Mouse (Mus musculus): ENCODE results near the gene Saa1. TPM values are rescaled to one million over a fixed set of nuclear protein-coding genes. Genes with fewer than 3 reads are reported as not detected.
A peak's percentile ranks its signal among the peaks of the same experiment; 100 is the strongest.

The Saa1 gene
- polyA plus RNA-seq, 1 experiment from 2014 or later = not detected

DNA sequence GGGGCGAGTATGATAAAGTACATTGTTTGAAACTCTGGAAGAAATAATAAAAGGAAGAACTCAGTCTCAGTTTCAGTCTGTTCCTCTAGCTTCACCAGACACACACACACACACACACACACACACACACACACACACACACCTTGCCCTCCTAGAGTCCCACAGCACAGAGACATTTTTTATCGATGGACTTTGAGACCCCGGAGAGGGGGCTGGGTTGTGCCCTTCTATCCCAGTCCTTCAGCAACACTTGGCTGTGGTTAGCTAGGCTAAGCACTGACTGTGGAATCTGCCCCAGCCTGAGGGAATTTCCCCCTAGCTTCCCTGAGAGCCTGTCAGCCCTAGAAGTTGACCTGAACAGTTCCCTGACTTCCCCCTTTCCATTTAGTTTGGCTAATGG is 18.9 kb downstream of the Saa1 start:
- H3K27ac ChIP-seq (ENCODE audit: low read depth, low read length) = no peak overlapping the region
- DNase-seq (ENCODE audit: low spot score, missing footprints) (no peak), ATAC-seq (ENCODE audit: low FRiP score) (no peak)
- H3K4me2 ChIP-seq = no peak overlapping the region
- no peak overlapping the region for H3K4me3 ChIP-seq (ENCODE audit: low read depth, low read length)
- no peaks in the 10 kb centered on the region for H3K27me3 ChIP-seq (ENCODE audit: control insufficient read depth, insufficient read depth, low read length)
- WGBS = 94% methylated on average over 3 of the region's 3 CpGs
- no peaks in the 10 kb centered on the region for H3K9me3 ChIP-seq (ENCODE audit: control insufficient read depth, low read length)
- no peaks in the 10 kb centered on the region for H3K36me3 ChIP-seq (ENCODE audit: control insufficient read depth, insufficient read depth, low read length)
- no peak overlapping the region for H3K9ac ChIP-seq (ENCODE audit: low read length)
- no peaks in the 10 kb centered on the region for H3K4me1 ChIP-seq (ENCODE audit: control insufficient read depth, insufficient read depth, low read length)

DNA sequence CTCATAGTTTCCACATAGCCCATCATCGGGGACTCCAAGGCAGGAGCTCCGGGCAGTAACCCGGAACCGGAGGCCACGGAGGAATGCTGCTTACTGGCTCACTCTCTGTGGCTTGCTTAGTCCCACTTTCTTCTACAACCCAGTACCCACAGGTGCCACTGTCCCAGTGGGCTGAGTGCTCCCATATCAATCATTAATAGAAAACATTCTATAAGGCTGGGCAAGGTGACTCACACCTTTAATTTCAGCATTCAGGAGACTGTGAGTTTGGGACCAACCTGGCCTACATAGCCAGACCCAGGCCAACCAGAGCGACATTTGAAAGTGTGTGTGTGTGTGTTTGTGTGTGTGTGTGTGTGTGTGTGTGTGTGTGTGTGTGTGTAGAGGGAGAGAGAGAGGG is 19.4 kb downstream of the Saa1 start:
- no peaks in the 10 kb centered on the region for H3K4me1 ChIP-seq (ENCODE audit: control insufficient read depth, insufficient read depth, low read length)
- ATAC-seq (ENCODE audit: low FRiP score) (no peak), DNase-seq (ENCODE audit: low spot score, missing footprints) (no peak)
- H3K4me2 ChIP-seq = no peak overlapping the region
- no peaks in the 10 kb centered on the region for H3K9me3 ChIP-seq (ENCODE audit: control insufficient read depth, low read length)
- no peak overlapping the region for H3K9ac ChIP-seq (ENCODE audit: low read length)
- no peaks in the 10 kb centered on the region for H3K27me3 ChIP-seq (ENCODE audit: control insufficient read depth, insufficient read depth, low read length)
- H3K27ac ChIP-seq (ENCODE audit: low read depth, low read length) = no peak overlapping the region
- no peak overlapping the region for H3K4me3 ChIP-seq (ENCODE audit: low read depth, low read length)
- no peaks in the 10 kb centered on the region for H3K36me3 ChIP-seq (ENCODE audit: control insufficient read depth, insufficient read depth, low read length)
- WGBS = 93% methylated on average over 6 of the region's 6 CpGs

DNA sequence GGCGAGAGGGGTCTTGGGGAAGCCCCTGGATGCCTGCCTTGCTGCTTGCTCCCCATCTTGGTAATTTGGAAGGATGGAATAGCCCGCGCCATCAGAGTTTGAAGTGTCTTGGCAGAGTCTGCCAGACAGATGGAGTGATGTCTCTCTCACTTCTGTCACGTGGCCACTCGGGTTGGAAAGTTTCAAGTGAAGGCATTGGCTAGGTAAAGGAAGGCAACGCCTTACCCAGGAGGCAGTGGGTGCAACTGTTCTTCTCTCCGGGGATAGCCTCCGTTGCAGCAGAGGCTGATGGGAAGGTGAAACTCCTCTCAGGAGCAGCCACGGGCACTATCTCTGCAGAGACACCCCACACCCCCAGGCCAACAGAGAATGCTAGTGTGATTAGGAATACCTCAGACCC is 22.3 kb downstream of the Saa1 start:
- Histone ChIP-seq H3K27ac (ENCODE audit: low read depth, low read length) (no peak overlapping the region), H3K36me3 (ENCODE audit: control insufficient read depth, insufficient read depth, low read length) (no peaks in the 10 kb centered on the region), H3K9me3 (ENCODE audit: control insufficient read depth, low read length) (no peaks in the 10 kb centered on the region), H3K27me3 (ENCODE audit: control insufficient read depth, insufficient read depth, low read length) (no peaks in the 10 kb centered on the region), H3K9ac (ENCODE audit: low read length) (no peak overlapping the region), H3K4me3 (ENCODE audit: low read depth, low read length) (no peak overlapping the region), H3K4me2 (no peak overlapping the region), H3K4me1 (ENCODE audit: control insufficient read depth, insufficient read depth, low read length) (no peaks in the 10 kb centered on the region)
- ATAC-seq (ENCODE audit: low FRiP score) = no peak
- no peak for DNase-seq (ENCODE audit: low spot score, missing footprints)
- 77% methylated on average over 9 of the region's 9 CpGs for WGBS

DNA sequence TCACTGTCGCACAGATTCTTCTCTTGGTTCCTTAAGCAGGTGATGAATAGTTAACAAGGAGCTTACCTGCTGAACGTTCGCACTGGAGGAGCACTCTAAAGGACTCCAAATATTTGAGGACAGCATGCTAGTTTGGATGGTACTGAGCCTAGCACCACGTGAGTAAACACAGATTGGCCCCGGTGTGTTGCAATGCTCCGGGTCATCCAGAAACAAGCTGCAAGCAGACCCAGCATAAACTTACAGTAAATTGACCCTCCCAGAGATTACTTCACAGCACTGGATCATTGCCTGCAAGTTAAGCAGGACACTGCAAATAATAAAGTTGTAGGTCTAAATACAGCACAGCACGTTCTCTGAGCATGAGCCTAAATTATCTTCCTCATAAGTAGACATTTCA is 23.3 kb downstream of the Saa1 start:
- WGBS = 81% methylated on average over 7 of the region's 7 CpGs
- no peaks in the 10 kb centered on the region for H3K36me3 ChIP-seq (ENCODE audit: control insufficient read depth, insufficient read depth, low read length)
- no peak overlapping the region for H3K27ac ChIP-seq (ENCODE audit: low read depth, low read length)
- no peaks in the 10 kb centered on the region for H3K4me1 ChIP-seq (ENCODE audit: control insufficient read depth, insufficient read depth, low read length)
- DNase-seq (ENCODE audit: low spot score, missing footprints) (no peak), ATAC-seq (ENCODE audit: low FRiP score) (no peak)
- no peaks in the 10 kb centered on the region for H3K27me3 ChIP-seq (ENCODE audit: control insufficient read depth, insufficient read depth, low read length)
- no peak overlapping the region for H3K9ac ChIP-seq (ENCODE audit: low read length)
- H3K9me3 ChIP-seq (ENCODE audit: control insufficient read depth, low read length) = no peaks in the 10 kb centered on the region
- no peak overlapping the region for H3K4me2 ChIP-seq
- no peak overlapping the region for H3K4me3 ChIP-seq (ENCODE audit: low read depth, low read length)

DNA sequence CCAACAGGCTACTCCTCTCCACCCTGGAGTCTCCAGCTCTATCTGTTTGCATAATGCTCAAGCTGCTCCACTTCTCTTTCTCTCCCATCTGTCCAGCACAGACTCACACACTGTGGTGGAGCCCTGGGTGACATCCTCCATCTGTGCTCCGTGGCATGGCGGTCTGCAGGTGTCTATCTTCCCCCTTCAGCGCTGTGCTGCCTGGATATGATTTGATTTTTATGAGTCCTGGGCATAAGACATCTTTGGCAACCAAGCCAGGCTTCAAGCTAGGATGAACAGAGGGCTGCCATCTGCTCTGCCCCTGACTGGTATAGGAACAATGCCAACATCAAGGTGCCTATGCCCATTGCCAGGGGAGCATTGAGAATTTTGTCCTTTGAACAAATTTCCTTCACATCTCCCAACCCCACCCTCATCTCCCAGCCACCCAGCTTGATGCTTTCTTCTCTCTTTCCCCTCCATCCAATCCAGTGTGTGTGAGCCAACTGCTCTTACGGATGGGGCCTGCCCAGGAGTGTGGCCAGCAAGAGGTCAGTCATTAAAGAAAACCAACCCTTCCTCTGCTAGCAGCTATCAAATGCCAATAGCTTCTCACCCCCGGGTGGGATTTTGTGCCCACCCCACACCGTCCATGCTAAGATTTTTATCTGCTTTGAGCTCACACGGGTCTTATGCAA is 24.0 kb downstream of the Saa1 start:
- Histone ChIP-seq H3K9ac (ENCODE audit: low read length) (no peak overlapping the region), H3K36me3 (ENCODE audit: control insufficient read depth, insufficient read depth, low read length) (no peaks in the 10 kb centered on the region), H3K27me3 (ENCODE audit: control insufficient read depth, insufficient read depth, low read length) (no peaks in the 10 kb centered on the region), H3K4me2 (no peak overlapping the region), H3K9me3 (ENCODE audit: control insufficient read depth, low read length) (no peaks in the 10 kb centered on the region), H3K27ac (ENCODE audit: low read depth, low read length) (no peak overlapping the region), H3K4me3 (ENCODE audit: low read depth, low read length) (no peak overlapping the region), H3K4me1 (ENCODE audit: control insufficient read depth, insufficient read depth, low read length) (no peaks in the 10 kb centered on the region)
- no peak for DNase-seq (ENCODE audit: low spot score, missing footprints)
- no peak for ATAC-seq (ENCODE audit: low FRiP score)
- WGBS = 83% methylated on average over 7 of the region's 7 CpGs

DNA sequence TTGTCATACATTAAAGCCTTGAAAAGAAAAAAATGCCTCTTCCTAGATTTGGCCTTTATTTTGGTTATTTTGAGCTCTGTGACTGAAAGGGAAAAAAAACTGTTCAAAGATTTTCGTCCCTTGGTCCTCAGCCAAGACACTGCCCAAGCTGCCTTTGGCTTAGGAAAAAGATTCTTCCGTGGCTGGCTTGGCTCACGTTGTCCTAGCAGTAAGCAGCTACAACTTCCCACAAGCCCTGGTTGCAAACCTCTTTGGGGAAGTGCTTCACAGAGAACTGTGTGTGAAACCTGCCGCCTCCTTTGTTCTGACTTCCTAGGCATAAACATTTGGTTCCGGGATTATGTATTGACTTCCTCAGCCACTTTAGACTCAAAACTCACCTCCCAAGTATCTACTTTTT is 25.9 kb downstream of the Saa1 start:
- Histone ChIP-seq H3K4me3 (ENCODE audit: low read depth, low read length) (no peak overlapping the region), H3K36me3 (ENCODE audit: control insufficient read depth, insufficient read depth, low read length) (no peaks in the 10 kb centered on the region), H3K4me1 (ENCODE audit: control insufficient read depth, insufficient read depth, low read length) (no peaks in the 10 kb centered on the region), H3K4me2 (no peak overlapping the region), H3K9me3 (ENCODE audit: control insufficient read depth, low read length) (no peaks in the 10 kb centered on the region), H3K9ac (ENCODE audit: low read length) (no peak overlapping the region), H3K27ac (ENCODE audit: low read depth, low read length) (no peak overlapping the region), H3K27me3 (ENCODE audit: control insufficient read depth, insufficient read depth, low read length) (no peaks in the 10 kb centered on the region)
- WGBS = 73% methylated on average over 5 of the region's 5 CpGs
- ATAC-seq (ENCODE audit: low FRiP score) = no peak
- DNase-seq (ENCODE audit: low spot score, missing footprints) = no peak

DNA sequence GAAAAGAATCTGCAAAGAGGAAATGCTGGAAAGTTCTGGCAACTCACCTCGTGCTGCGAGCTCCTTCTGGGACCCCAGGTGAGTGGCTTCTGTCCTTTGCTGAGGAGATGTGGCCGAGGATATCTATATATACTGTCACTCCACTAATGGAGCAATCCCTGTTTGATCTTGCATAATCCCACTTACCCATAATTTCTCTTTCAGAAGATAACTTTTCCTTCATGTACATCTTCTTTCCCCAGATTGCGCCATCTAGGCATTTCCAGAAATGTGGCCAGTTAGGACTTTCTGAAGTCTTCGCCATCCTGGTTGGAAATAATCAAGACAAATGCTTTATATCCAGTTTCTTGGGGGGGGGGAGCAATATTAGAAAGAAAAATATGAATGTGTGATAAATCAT is 27.2 kb downstream of the Saa1 start, which contains the start of gene Saa3:
Saa3 (minus strand) TSS at position 101 of the 400 bp plus-strand sequence.
- Histone ChIP-seq H3K4me2 (no peak within 1 kb of the TSS), H3K4me3 (ENCODE audit: low read depth, low read length) (no peak within 1 kb of the TSS), H3K9ac (ENCODE audit: low read length) (no peak within 1 kb of the TSS), H3K4me1 (ENCODE audit: control insufficient read depth, insufficient read depth, low read length) (no peaks in the 10 kb centered on the region), H3K36me3 (ENCODE audit: control insufficient read depth, insufficient read depth, low read length) (no peaks in the 10 kb centered on the region), H3K27ac (ENCODE audit: low read depth, low read length) (no peak within 1 kb of the TSS), H3K27me3 (ENCODE audit: control insufficient read depth, insufficient read depth, low read length) (no peaks in the 10 kb centered on the region), H3K9me3 (ENCODE audit: control insufficient read depth, low read length) (no peaks in the 10 kb centered on the region)
- WGBS = 88% methylated on average over 5 of the region's 5 CpGs
- no peak for DNase-seq (ENCODE audit: low spot score, missing footprints)
- no peak for ATAC-seq (ENCODE audit: low FRiP score)

DNA sequence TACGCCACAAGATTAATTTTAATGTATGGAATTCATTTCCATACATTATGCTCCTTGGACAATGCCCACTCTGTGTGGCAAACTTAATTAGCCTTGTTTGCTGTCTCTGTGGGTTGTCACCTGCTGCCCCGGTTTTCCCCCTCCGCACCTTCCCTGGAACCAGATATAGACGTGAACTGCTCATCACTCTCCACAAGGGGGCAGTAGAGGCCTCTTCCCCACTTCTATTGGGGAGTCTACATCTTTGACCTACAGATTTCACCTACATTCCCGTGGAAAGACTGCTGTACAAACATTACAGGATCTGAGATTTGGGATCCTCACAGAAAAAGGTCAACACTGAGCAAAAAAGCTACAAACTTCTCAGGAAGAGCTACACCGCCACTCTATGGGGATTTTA is 28.3 kb downstream of the Saa1 start:
- no peaks in the 10 kb centered on the region for H3K36me3 ChIP-seq (ENCODE audit: control insufficient read depth, insufficient read depth, low read length)
- H3K4me2 ChIP-seq = no peak overlapping the region
- no peak overlapping the region for H3K4me3 ChIP-seq (ENCODE audit: low read depth, low read length)
- no peaks in the 10 kb centered on the region for H3K9me3 ChIP-seq (ENCODE audit: control insufficient read depth, low read length)
- 32% methylated on average over 6 of the region's 6 CpGs for WGBS
- no peaks in the 10 kb centered on the region for H3K27me3 ChIP-seq (ENCODE audit: control insufficient read depth, insufficient read depth, low read length)
- DNase-seq (ENCODE audit: low spot score, missing footprints) (peak; percentile 91), ATAC-seq (ENCODE audit: low FRiP score) (no peak)
- H3K9ac ChIP-seq (ENCODE audit: low read length) = no peak overlapping the region
- H3K27ac ChIP-seq (ENCODE audit: low read depth, low read length) = no peak overlapping the region
- H3K4me1 ChIP-seq (ENCODE audit: control insufficient read depth, insufficient read depth, low read length) = peaks cover 4% of the 10 kb centered on the region

DNA sequence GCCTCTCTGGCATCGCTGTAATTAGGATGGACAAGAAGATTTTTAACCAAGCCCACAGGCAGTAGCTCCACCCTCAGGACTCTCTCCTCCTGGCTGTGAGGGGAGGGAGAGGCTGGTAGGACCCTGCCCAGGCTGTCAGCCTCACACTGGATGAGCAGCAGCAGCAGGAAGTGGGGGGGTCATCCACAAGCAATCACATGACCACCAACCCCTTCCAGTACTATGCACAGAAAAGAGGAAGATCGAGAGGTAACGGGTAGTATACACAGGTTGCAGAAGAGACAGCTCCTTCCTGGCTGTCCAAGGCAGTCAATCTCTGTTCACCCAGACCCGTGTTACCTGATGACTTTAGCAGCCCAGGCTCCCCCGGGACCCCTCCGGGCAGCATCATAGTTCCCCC is 30.5 kb downstream of the Saa1 start:
- 72% methylated on average over 6 of the region's 6 CpGs for WGBS
- no peak for ATAC-seq (ENCODE audit: low FRiP score)
- H3K4me3 ChIP-seq (ENCODE audit: low read depth, low read length) = no peak overlapping the region

More for the DNA sequence above, 30.5 kb downstream of the Saa1 start:
- no peak overlapping the region for H3K9ac ChIP-seq (ENCODE audit: low read length)
- H3K4me1 ChIP-seq (ENCODE audit: control insufficient read depth, insufficient read depth, low read length) = peaks cover 6% of the 10 kb centered on the region
- DNase-seq (ENCODE audit: low spot score, missing footprints) = no peak
- no peaks in the 10 kb centered on the region for H3K36me3 ChIP-seq (ENCODE audit: control insufficient read depth, insufficient read depth, low read length)
- no peak overlapping the region for H3K4me2 ChIP-seq
- H3K9me3 ChIP-seq (ENCODE audit: control insufficient read depth, low read length) = no peaks in the 10 kb centered on the region
- H3K27ac ChIP-seq (ENCODE audit: low read depth, low read length) = no peak overlapping the region
- no peaks in the 10 kb centered on the region for H3K27me3 ChIP-seq (ENCODE audit: control insufficient read depth, insufficient read depth, low read length)

All from midbrain, embryonic 11.5 days (tissue).